Mouse (Mus musculus): Measurements from ENCODE around the gene Slc36a3. TPM values are rescaled to one million over a fixed set of nuclear protein-coding genes. Genes with fewer than 3 reads are reported as not detected.
"Not testable (repeated sequence)": the region's sequence is repeated elsewhere in the genome, so short reads cannot be mapped to it uniquely, and the experiment has no call there.

The Slc36a3 gene
- total RNA-seq, 2 experiments from 2014 or later: not detected

DNA sequence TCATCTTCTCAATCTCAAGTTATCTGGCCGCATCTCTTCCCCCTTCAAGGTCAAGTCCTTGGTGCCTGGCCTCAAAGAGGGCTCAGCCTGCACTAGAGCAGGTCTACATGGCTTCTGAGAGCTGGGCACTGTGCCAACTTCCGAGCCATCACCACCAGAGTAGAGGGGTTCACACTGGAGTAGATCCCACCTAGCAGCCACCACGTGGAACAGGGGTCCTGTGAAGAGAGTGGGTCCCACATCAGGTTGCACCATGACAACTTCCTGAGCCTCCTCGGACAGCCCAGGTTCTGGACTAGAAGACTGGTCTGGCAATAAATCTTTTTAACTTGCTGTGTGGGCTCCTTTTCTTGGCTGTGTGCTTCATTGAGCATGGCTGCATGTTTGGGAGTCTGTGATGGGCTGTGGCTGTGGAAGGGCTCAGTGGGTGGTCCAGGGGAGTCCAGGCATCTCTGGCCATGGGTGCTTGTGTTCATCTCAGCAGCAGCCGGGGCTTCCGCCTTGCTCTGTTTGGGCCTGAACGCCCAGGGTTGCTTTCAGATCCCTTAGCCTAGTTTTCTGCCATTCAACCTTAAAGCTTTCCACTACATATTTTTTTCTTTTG, 40.8 kb downstream of the Slc36a3 start:
- DNase-seq: no peak
- intact Hi-C loops (cut with DNase I): no loop called here

DNA sequence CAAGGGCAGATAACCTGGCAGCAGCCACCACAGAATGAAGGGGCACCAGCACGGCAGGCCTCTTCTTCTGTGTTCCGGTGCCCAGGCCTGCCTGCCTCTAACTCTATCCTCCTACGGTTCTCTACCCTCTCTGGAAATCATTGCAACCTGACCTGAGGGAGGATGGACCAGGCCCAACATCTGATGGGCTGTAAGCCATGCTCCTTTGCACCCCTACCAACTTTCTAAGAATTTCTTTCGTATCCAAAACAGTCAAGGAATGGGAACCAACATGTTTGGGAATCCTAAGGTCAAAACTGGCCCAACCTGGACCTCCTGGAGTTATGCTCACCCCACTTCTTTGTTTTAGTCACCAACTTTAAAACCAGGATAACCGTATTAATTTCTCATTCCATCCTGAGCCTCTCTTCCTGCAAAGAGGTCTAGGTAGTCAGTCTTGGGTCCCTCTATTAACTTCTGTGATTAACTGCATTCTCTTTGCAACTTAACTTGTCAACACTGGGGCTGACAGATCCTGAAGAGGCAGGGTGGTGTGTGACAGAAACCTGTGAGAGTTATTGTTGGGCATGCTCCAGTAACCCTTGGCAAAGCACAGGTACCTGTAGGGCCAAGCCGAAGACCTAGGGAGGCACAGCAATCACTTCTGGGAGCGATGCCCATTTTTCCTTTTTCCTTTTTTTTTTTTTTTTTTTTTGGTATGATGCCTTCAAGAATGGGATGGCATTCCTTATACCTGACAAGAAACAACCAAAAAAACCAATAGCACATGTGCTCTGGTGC, 41.8 kb downstream of the Slc36a3 start:
- DNase-seq: no peak
- intact Hi-C loops (cut with DNase I): no loop called here

DNA sequence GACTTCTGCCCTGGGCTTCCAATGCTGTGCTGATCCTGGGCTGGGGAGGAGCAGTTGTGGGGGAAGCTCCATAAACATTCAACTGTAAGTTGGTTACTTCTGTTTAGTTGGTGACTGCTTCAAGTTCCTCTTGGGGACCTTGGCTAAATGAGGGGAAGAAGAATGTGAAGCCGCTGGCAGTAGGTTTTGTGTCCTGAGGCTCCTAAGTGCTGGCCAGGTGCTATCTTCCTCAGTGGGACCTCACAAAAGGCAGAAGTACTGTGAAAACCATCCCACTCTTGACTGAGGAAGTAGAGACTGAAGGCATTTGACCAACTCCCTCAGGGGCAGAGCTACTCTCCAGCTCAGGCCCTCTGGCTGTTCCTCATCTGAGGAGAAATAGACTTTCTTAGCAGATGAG, 44.9 kb downstream of the Slc36a3 start:
- intact Hi-C loops (cut with DNase I): no loop called here
- no peak for DNase-seq

DNA sequence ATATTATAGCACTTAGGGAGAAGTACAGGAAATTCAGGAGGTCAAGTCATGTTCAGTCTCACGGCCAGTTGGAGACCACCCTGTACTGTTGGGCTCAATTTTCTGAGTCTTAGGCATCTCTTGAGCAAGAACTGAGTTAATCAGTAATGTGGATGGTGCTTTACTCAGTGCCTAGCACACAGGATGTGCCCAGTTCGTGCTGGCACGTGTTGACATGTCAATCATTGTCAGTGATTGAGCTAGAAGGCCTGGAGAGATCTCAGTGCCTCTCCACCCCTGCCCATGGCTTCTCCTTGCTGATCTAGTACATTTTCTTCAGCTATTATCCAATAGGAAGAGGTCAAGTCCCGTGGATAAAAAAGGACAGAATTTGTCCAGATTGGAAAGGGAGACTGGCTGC, 46.1 kb downstream of the Slc36a3 start:
- intact Hi-C loops (cut with DNase I): no loop called here
- no peak for DNase-seq

DNA sequence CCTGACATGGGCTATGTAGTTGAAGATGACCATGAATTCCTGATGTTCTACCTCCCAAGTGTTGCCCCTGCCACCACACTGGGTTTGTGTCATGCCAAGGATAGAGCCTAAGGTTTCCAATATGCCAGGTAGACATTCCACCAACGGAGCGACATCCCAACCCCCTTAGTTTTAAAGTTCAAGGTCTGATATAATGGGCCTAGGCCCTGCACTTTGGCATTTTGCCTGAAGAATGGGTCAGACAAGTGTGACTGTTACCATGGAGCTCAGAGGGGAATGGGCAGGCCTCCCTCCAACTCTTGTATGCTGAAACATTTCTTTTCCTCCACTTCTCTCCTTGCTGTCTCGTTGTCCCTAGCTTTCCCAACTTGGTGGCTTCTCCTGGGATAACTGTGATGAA, 48.3 kb downstream of the Slc36a3 start:
- intact Hi-C loops (cut with DNase I): no loop called here
- DNase-seq: no peak

DNA sequence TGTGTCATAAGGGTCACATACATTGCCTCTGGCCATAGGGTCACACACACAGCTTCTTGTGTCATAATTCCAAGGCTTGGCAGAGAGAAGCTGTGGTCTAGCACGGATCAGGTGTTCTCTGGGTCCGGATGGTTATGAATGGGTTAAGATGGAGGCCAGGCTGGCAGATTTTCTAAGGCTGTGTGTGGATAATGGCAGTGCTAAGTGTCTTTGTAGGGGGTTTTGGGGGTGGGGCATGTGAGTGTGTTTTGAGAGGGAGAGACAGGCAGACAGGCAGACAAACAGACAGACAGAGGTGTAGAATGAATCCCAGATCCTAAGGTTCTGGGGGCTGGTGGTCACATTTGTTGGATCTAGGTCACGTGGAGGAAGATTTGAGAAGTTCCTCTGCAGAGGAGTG, 49.5 kb downstream of the Slc36a3 start:
- DNase-seq: no peak
- intact Hi-C loops (cut with DNase I): no loop called here

DNA sequence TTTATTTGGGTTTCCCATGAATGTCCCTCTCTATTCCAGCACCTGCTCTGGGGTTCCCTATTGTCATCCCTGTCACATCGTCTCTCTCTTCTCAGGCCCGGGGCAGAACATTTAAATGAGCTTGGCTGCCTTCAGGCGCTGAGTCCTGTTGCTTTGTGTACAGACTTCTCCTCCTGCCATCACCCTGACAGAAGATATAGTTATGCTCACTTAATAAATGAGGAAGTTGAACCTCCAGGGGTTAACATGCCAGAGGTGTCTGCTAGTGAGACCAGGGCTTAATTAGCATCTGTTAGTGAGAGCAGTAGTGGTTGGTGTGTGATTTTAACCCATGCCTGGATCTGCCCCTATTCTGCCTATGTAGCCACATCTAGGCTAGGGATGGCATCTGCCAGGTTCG, 51.6 kb downstream of the Slc36a3 start:
- intact Hi-C loops (cut with DNase I): loop anchor here (5.0 kb wide), 1 partner anchor 57 kb away; no protein-coding TSS in a partner anchor
- DNase-seq: no peak

DNA sequence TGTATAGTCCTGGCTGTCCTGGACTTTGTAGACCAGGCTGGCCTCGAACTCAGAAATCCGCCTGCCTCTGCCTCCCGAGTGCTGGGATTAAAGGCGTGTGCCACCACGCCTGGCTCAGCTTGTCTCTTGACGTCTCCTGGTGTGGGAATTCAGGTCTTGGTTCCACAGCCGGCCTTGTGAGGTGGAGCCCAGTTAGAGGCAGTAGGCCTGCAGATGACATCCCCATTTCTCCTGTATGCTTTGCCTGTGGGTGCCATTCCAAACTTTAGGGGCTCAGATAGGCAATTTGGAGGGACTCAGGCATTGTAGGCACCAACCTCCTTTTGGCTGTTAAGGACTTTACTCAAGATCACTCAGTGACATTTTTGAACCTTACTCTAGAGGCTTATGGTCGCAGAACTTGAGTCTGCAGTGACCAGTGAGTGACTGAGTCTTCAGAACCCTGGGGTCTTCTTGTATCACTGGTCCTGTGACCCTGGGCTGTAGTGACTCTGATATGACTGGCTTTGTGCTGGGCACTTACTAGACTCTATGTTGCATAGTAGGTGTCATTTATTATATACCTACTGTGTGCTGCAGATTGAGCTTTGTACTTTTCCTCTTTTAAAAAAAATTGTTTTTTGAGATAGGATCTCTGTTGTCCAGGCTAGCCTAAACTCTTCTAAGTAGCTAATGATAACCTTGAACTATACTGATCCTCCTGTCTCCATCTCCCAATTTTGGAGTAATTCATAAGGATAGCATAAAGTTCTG, 52.3 kb downstream of the Slc36a3 start:
- intact Hi-C loops (cut with DNase I): loop anchor here (5.0 kb wide), 1 partner anchor 58 kb away; no protein-coding TSS in a partner anchor
- DNase-seq: no peak

DNA sequence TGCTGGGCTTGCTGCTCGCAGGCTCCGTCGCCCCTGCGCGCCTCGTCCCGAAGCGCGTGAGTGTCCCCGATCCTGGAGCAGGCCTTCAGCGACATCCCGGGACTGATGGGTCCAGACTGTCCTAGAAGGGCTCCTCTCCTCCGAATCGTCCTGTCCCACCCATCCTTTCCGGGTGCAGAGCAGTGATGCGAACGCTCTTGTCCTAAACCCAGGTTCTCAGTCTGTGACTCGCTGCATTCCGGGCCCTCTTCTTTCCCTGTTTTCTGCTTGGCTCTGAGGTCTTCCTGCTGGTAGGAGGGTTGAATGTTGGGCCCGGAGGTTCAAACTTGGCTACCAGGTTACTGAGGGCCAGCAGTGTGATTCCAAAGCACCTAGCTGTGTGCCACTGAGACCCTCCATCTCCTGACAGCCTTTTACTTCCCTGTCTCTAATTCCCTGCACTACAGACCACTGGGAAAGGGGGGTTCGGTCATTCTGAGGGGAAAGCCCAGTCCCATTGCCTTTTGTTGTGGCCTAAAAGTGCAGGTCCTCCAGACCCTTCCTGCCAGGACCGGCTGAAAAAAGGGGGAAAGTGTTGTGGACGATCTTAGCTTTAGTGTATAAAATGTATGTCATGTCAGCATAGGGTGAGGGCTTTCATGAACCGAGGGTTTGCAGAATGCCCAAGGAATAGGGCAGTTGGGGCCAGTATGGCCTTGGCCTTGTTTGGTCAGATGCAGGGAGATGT, 53.2 kb downstream of the Slc36a3 start:
- intact Hi-C loops (cut with DNase I): loop anchor here (5.0 kb wide), 1 partner anchor 59 kb away; no protein-coding TSS in a partner anchor

DNA sequence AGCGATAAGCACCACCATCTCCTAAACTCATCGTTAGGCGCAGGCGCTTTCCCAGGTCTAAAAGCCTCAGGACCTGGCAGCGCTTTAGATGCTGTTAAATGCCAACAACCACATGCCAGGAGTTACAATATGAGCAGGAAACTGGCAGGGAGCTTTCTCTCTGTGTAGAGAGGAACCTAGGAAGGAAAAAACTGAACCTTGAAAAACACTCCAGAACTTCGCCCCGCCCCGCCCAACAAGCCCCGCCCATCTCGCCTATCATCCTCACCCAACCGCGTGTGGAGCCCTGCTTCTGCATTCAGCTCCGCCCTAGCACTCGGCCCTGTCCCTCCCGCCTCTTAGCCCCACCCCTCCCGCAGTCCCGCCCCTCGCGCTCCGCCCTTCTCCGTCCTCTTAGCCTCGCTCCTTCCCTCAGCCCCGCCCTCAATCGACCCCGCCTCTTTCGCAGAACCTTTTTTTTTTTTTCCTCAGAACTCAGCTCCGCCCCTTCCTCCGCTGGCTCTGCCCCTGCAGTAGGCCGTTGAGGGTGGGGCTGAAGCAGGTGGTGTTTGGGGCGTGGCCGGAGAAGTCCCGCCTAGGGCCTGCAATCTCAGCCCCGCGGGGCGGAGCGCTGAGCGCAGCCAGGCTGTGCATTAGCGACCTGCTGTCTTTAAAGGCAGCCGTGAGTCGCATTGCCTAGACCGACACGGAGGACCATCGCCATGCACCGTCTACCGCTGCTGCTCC, 53.9 kb downstream of the Slc36a3 start, which contains the start of gene Gm2a:
Gm2a (plus strand) TSS at position 653 of the 726 bp plus-strand sequence.
- intact Hi-C loops (cut with DNase I): loop anchor here (5.0 kb wide), 1 partner anchor 60 kb away; no protein-coding TSS in a partner anchor
- DNase-seq: peak; percentile 95

More for the DNA sequence above, 53.2 kb downstream of the Slc36a3 start:
- DNase-seq: no peak

DNA sequence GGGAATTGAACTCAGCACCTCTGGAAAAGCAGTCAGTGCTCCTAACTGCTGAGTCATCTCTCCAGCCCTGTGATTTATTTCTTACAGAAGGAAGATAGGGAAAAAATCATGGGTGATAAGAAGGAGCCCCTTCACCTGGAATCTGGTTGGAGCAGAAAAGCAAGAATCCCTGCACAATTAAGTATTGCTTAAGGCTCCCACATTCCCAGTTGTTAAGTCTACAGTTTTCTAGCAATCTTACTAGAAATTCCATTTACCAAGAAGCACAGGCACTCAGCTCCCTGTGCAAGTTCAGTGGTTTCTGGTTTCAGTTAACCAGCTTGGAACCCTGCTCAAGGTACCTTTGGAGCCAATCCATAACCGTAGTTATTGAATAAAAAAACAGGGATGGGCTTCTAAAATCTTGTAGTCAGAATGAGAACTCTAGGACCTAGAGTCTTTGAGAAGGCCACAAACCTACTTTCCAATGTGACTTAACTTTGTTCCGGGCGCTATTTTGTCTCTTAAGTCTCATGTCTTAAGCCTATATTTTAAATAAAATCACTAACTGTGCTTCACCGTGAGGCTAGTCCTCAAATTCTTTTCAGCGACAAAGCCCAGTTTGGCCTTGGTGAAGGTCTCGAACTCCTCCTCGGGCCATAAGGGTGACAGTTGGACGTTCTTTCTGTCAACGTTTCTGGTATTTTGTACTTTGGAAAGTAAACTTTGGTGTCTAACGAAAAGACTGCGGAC, 54.6 kb downstream of the Slc36a3 start:
- intact Hi-C loops (cut with DNase I): loop anchor here (5.0 kb wide), 1 partner anchor 60 kb away; no protein-coding TSS in a partner anchor
- no peak for DNase-seq

DNA sequence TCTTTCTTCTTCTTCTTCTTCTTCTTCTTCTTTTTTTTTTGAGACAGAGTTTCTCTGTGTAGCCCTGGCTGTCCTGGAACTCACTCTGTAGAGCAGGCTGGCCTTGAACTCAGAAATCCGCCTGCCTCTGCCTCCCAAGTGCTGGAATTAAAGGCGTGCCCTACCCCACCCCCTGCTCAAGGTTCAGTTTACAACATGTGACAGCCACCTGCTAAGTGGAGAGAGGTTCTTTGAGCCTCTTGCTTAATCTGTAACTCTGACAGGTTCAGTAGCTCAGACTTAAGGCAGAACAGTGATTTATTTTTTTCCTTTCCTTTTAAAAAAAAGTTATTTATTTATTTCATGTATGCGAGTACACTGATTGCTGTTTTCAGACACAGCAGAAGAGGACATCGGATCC, 55.2 kb downstream of the Slc36a3 start:
- DNase-seq: not testable (repeated sequence)
- intact Hi-C loops (cut with DNase I): loop anchor here (5.0 kb wide), 1 partner anchor 61 kb away; no protein-coding TSS in a partner anchor

DNA sequence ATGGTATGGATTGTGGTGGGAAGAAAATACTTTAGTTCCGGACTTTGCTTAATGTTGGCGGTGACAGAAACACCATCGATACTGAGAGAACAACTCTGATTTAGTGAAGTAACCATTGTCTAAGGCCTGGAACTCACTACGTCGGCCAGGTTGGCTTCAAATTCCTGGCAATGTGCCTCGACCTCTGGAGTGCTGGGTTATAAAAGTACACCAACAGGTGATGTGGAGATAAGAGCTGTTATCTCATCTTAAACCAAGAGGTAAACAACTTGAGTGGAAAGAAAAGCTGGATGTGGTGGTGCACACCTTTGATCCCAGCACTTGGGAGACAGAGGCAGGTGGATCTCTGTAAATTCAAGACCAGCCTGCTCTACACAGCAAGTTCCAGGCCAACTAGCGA, 58.4 kb downstream of the Slc36a3 start:
- intact Hi-C loops (cut with DNase I): no loop called here
- no peak for DNase-seq

DNA sequence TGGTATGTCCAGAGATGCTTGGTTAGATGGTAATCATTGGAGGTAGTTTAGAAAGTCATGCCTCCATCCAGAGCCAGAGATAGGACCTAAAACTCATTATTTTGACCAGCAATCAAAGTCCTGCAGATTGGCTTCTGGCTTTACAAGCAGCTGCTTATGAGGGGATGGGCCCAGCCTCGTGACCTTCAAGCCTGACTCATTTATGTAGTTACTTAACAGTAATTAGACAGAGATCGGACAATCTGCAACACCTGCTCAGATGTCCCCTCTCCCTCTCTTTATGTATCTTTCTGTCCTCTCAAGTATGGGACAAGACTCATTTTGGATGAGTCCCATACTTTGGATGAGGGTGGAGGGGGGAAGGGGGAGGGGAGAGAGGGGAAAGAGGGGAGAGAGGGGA, 61.6 kb downstream of the Slc36a3 start:
- intact Hi-C loops (cut with DNase I): loop anchor here (5.0 kb wide), 2 partner anchors 158 to 208 kb away; no protein-coding TSS in a partner anchor
- no peak for DNase-seq

DNA sequence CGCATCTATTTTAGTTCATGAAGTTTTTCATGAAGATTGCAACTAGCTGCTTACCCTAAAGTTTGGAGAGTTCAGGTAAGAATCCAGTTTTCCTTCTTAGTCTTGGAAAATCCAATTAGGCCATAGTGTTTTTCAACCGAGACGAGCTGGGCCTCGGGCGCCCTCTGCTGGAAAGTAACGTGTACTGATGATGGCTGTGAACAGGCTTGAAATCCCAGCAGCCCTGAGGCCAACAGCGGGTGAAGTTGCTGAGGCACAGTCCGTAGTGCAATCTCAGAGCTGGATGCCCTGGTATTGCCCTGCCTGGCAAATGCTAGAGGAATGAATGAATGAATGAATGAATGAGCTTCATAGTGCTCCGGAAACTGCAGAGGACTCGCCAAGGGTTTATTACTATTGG, 64.5 kb downstream of the Slc36a3 start:
- intact Hi-C loops (cut with DNase I): loop anchor here (1.0 to 5.0 kb wide), 4 partner anchors 41 to 205 kb away; no protein-coding TSS in a partner anchor
- DNase-seq: peak; percentile 79 to 88

DNA sequence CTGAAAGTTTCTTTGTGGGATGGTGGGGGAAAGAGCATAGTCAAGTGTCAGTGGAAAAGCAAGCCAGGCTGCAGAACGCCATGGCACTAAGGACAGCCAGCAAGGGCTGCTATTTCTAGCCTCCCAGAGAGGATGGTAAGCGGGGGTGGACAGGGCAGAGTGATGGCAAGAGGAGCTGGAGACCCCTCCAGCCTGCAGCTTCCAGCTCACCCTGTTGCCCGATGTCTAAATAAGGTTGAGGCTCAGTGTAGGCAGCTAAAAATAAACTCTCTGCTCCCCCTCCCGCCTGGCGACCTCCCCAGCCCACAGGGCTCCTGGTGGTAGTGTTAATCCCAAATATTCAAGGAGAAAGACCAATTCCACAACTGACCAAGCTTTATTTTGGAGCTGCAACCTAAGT, 66.1 kb downstream of the Slc36a3 start:
- intact Hi-C loops (cut with DNase I): loop anchor here (5.0 kb wide), 2 partner anchors 153 to 203 kb away; no protein-coding TSS in a partner anchor

DNA sequence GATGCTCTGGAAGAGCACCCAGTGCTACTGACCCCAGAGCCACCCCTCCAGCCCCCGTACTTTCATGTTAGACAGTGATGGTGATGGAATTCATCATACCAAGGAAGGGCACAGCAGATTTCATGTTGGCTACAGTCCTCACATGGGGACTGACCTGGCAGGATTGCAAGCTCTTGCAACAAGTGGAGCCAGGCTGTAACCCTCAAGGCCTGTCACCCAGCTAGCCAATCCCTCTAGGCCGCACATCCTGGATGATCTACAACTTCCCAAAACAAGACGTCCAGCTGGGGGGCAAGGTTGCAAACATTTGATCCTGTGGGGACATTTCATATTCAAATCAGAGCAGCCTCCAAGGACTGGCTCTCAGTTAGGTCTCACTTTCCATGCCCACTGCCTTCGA, 66.9 kb downstream of the Slc36a3 start:
- intact Hi-C loops (cut with DNase I): loop anchor here (5.0 kb wide), 2 partner anchors 152 to 202 kb away; no protein-coding TSS in a partner anchor
- DNase-seq: peak; percentile 46 to 53

More for the DNA sequence above, 66.1 kb downstream of the Slc36a3 start:
- peak; percentile 59 to 71 for DNase-seq

DNA sequence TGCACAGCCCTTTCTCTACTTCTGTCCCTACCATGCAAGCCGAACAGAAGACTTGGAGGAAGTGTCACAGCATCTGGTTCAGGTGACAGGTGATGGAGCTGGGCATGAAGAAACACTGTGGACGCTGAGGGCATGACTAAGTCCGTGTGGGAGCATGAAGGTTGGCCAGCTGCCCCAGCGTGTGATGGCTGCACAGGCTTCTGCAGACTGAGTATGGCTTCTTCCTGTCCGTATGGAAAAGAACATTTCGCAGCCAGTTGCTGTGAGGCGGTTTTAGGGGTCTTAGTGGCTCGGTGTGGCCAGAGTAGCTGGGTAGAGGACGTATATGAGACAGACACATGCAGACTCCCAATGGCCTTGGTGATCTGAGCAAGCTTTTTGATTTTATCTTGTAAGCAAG, 70.3 kb downstream of the Slc36a3 start:
- no peak for DNase-seq
- intact Hi-C loops (cut with DNase I): no loop called here

DNA sequence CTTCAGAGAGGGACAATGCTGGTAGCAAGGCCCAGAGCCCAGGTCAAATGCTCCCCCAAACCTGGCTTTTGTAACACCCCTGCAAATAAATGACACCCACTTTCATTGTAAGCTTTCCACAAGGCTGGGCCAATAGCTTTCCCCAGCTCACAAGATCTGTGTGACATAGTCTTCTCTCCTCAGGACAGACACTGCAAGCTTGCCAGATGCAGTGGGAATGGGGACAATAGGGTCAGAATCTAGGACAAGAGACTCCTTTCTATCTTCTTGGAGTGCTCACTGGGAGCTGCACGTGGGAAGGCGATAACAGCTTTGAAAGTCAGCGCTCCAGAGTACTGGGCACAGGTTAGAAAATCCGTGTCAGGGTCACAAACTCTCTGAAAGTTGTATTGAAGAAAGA, 72.3 kb downstream of the Slc36a3 start:
- intact Hi-C loops (cut with DNase I): no loop called here

More for the DNA sequence above, 72.3 kb downstream of the Slc36a3 start:
- DNase-seq: no peak
